Mouse (Mus musculus) forebrain, embryonic 13.5 days (tissue): ENCODE data around the gene Rbbp8nl. TPM values are rescaled to one million over a fixed set of nuclear protein-coding genes. Genes with fewer than 3 reads are reported as not detected.

Experiments
- ATAC-seq: fragments of 200-750 bp; cut with Nextera tagmentation; 2 replicates; pipeline ENCODE4 v1.8.0; 2017
- H3K27ac ChIP-seq: fragments of 300-500 bp; sonication (generic); 2 replicates; pipeline ENCODE4 v1.5.1; 2015; ENCODE audit warnings: inconsistent platforms, mild to moderate bottlenecking, moderate library complexity
- H3K27me3 ChIP-seq: fragments of 300-500 bp; sonication (generic); 2 replicates; pipeline ENCODE4 v1.6.1; 2015; ENCODE audit warnings: mild to moderate bottlenecking, inconsistent platforms
- H3K36me3 ChIP-seq: fragments of 300-500 bp; sonication (generic); 2 replicates; pipeline ENCODE4 v1.6.1; 2015; ENCODE audit warnings: mild to moderate bottlenecking, inconsistent platforms; ENCODE audit not compliant: poor library complexity, severe bottlenecking
- H3K4me1 ChIP-seq: fragments of 300-500 bp; sonication (generic); 2 replicates; pipeline ENCODE4 v1.6.1; 2015; ENCODE audit warnings: inconsistent platforms
- H3K4me2 ChIP-seq: fragments of 300-500 bp; sonication (generic); 2 replicates; pipeline ENCODE4 v1.6.1; 2015; ENCODE audit warnings: inconsistent platforms, mild to moderate bottlenecking, moderate library complexity
- H3K4me3 ChIP-seq: fragments of 300-500 bp; sonication (generic); 2 replicates; pipeline ENCODE4 v1.5.1; 2015; ENCODE audit warnings: mild to moderate bottlenecking, inconsistent platforms
- H3K9ac ChIP-seq: fragments of 300-500 bp; sonication (generic); 2 replicates; pipeline ENCODE4 v1.6.1; 2015; ENCODE audit warnings: mild to moderate bottlenecking, inconsistent platforms
- H3K9me3 ChIP-seq: fragments of 300-500 bp; sonication (generic); replicated peaks from 2 replicates; pipeline ENCODE4 v1.6.1; 2016; ENCODE audit warnings: inconsistent platforms
- WGBS: fragments of 180-500 bp; shearing (Covaris S2); methylation state at CpG from one replicate; pipeline ENCODE4 v1.1.7; 2015; 5-methylcytosine and 5-hydroxymethylcytosine counted together
- microRNA-seq: library from miRNA; unstranded; fragments of <30 nt; microRNA quantifications from one replicate; pipeline ENCODE4, GENCODE M21; 2016
- polyA plus RNA-seq: library from polyadenylated mRNA; unstranded; fragments of >200 nt; fragmentation: Nextera tagmentation; extraction: Ambion mirVana; gene quantifications from 2 replicates; pipeline ENCODE4 v1.2.1, GENCODE M21; 2015

The Rbbp8nl gene
- polyA plus RNA-seq, 1 experiment from 2014 or later = not detected

- no peak overlapping the region for H3K4me3 ChIP-seq
- H3K9me3 ChIP-seq = no peaks in the 10 kb centered on the region
- no peak overlapping the region for H3K9ac ChIP-seq
- no peak overlapping the region for H3K4me2 ChIP-seq
- no peaks in the 10 kb centered on the region for H3K36me3 ChIP-seq
- no peak overlapping the region for H3K27ac ChIP-seq
- 93% methylated on average over 8 of the region's 8 CpGs for WGBS
- H3K27me3 ChIP-seq = no peaks in the 10 kb centered on the region
- H3K4me1 ChIP-seq = peaks cover 5% of the 10 kb centered on the region
- no peak for ATAC-seq
Observed at GRCm38 (mm10) chr2:180234353-180234752, 55.3 kb downstream of the Rbbp8nl start.

DNA sequence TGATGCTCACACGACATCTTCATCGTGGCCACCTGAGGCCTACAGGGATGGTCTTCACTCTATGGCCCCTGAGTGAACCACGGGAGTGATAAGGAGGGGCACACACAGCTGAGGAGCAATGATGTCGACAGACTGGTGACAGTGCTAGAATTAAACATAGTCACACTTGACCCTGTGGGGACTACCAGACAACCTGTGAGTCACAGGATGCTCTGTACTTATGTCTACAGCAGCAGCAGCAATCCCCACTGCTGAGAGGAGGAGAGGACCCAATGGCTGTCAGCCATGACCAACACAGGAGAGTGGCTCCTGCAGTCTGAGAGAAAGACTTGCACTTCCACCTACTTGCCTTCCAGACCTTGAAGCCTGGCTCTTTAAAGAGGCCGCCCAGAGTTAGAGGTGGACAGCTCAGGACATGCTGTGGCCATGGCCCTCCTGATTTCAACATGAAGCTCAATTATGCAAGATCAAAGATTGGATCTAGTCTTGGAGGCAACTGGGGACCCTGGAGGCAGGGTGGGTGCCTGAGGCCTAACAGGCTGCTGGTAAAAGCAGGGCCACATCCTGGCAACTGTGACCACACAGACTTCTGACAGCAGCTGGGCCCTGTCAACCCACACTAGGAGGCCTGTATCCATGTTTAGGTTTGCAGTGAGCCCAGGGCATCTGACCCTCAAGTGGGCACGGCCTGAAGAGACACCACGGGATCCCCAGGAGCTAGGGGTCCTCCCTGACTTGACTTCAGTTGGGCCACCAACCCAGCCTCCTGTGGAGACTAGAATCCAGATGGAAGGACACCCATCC is 56.4 kb downstream of the Rbbp8nl start:
- H3K4me1 ChIP-seq = peaks cover 10% of the 10 kb centered on the region
- no peaks in the 10 kb centered on the region for H3K27me3 ChIP-seq
- no peaks in the 10 kb centered on the region for H3K9me3 ChIP-seq
- no peak overlapping the region for H3K27ac ChIP-seq
- no peak overlapping the region for H3K4me3 ChIP-seq
- no peak overlapping the region for H3K4me2 ChIP-seq
- no peak overlapping the region for H3K9ac ChIP-seq
- no peaks in the 10 kb centered on the region for H3K36me3 ChIP-seq
- WGBS = 88% methylated on average over 7 of the region's 7 CpGs
- ATAC-seq = no peak

- Histone ChIP-seq H3K4me2 (no peak overlapping the region), H3K4me1 (peaks cover 31% of the 10 kb centered on the region), H3K4me3 (no peak overlapping the region), H3K27me3 (peaks cover 16% of the 10 kb centered on the region), H3K27ac (no peak overlapping the region), H3K9ac (no peak overlapping the region), H3K36me3 (no peaks in the 10 kb centered on the region), H3K9me3 (no peaks in the 10 kb centered on the region)
- 53% methylated on average over 4 of the region's 4 CpGs for WGBS
- no peak for ATAC-seq
Observed at GRCm38 (mm10) chr2:180230482-180230881, 59.2 kb downstream of the Rbbp8nl start.

DNA sequence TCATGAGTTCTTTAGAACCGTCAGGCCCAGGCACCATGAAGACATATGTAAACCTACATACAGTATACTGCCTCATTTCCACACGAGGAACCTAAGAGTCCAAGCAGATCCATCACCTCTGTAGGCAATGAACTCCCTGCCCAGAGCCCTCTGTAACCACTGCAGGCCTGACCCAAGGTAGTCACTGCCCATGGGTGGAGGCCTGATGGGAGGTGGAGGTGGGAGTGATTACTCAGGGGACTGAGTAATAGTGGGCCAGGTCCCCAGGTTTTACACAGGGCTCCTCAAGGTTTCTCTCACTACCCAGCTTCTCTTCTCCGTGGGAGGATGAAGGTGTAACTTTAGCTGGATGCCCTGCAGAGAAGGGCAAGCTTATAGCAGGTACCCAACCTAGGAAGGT is 60.5 kb downstream of the Rbbp8nl start:
- peaks cover 29% of the 10 kb centered on the region for H3K27me3 ChIP-seq
- H3K9me3 ChIP-seq = no peaks in the 10 kb centered on the region
- ATAC-seq = no peak
- peaks cover 35% of the 10 kb centered on the region for H3K4me1 ChIP-seq
- no peak overlapping the region for H3K4me2 ChIP-seq
- no peaks in the 10 kb centered on the region for H3K36me3 ChIP-seq
- no peak overlapping the region for H3K9ac ChIP-seq
- no peak overlapping the region for H3K4me3 ChIP-seq
- no peak overlapping the region for H3K27ac ChIP-seq
- 79% methylated on average over 3 of the region's 3 CpGs for WGBS

DNA sequence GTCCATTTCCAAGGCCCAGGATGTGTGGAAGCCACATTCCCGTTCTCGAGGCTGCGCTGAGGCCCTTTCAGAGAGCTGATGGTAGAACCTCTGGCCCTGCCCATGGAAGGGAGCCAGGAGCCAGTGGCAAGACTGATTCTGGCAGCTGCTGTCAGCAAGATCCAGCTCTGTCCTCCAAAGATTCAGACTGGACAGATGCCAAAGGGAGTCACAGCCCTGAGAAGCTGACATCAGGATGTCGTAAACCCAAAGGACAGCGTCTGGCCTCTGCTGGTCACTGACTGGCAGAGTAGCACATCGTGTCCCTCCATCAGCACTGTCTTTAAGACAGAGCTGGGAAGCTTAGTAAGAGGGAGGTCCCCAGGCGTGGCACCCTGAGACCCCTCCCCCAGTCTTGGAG is 61.1 kb downstream of the Rbbp8nl start:
- H3K4me1 ChIP-seq = peaks cover 35% of the 10 kb centered on the region
- H3K27me3 ChIP-seq = peaks cover 32% of the 10 kb centered on the region
- 70% methylated on average over 7 of the region's 7 CpGs for WGBS
- no peak for ATAC-seq
- H3K27ac ChIP-seq = no peak overlapping the region
- no peaks in the 10 kb centered on the region for H3K36me3 ChIP-seq
- 0 out of 2 replicates have a peak overlapping the region, but pooled peaks have one; percentile 37 for H3K9ac ChIP-seq
- H3K9me3 ChIP-seq = no peaks in the 10 kb centered on the region
- H3K4me2 ChIP-seq = no peak overlapping the region
- no peak overlapping the region for H3K4me3 ChIP-seq

DNA sequence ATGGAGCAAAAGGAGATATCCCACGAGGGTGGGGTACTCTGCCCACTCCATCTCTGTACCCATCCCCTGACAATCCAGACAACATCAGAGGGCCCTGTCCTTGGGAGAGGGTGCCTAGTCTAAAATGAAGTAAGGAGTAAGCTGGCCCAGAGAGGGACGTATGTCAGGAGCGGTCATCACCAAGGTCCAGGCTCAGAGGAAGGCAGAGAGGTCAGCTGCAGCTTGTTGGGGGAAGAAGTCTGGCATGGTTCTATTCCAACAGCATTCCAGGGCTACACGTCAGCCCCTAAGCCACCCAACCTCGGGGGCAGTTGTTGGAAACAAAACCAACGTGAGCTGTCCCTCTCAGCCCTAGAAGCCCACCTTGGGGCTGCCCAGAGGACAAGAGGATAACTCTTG is 61.6 kb downstream of the Rbbp8nl start:
- 55% methylated on average over 6 of the region's 6 CpGs for WGBS
- Histone ChIP-seq H3K9me3 (no peaks in the 10 kb centered on the region), H3K4me2 (peak overlapping the region; percentile 40), H3K27me3 (peaks cover 35% of the 10 kb centered on the region), H3K36me3 (no peaks in the 10 kb centered on the region), H3K4me3 (no peak overlapping the region), H3K4me1 (peaks cover 35% of the 10 kb centered on the region), H3K27ac (no peak overlapping the region), H3K9ac (0 out of 2 replicates have a peak overlapping the region, but pooled peaks have one; percentile 37)
- no peak for ATAC-seq

Small RNAs within 50 kb of the gene (microRNA-seq; reads per million reads assigned to microRNA genes)
- gene Mir3091 = 1.6 reads per million

Other genes with a start within 250 kb of the Rbbp8nl start
- gene Psma7, start 247.4 kb downstream of the Rbbp8nl start, polyA plus RNA-seq = 716 and 737 TPM in 2 replicates
- gene Ss18l1, start 247.4 kb downstream of the Rbbp8nl start, polyA plus RNA-seq = 33.9 and 38.7 TPM in 2 replicates
- 34.2 and 34.8 TPM in 2 replicates for gene Mtg2, start 219.3 kb downstream of the Rbbp8nl start, polyA plus RNA-seq
- gene Hrh3, start 185.4 kb downstream of the Rbbp8nl start, polyA plus RNA-seq = 2.3 and 2.8 TPM in 2 replicates
- 48.8 and 53.1 TPM in 2 replicates for gene Osbpl2, start 170.6 kb downstream of the Rbbp8nl start, polyA plus RNA-seq
- gene Adrm1, start 118.4 kb downstream of the Rbbp8nl start, polyA plus RNA-seq = 211 and 220 TPM in 2 replicates
- gene Lama5, start 64.0 kb downstream of the Rbbp8nl start, polyA plus RNA-seq = 3.4 and 5.0 TPM in 2 replicates
- 483 and 550 TPM in 2 replicates for gene Rps21, start 32.5 kb downstream of the Rbbp8nl start, polyA plus RNA-seq
- 11.0 and 12.7 TPM in 2 replicates for gene Cables2, start 16.4 kb downstream of the Rbbp8nl start, polyA plus RNA-seq
- gene Gata5, start 44.8 kb upstream of the Rbbp8nl start, polyA plus RNA-seq = not detected in 2 replicates
- 1.1 and 2.1 TPM in 2 replicates for gene Slco4a1, start 166.4 kb upstream of the Rbbp8nl start, polyA plus RNA-seq
- gene Ntsr1, start 210.1 kb upstream of the Rbbp8nl start, polyA plus RNA-seq = 2.2 and 2.3 TPM in 2 replicates